Mouse (Mus musculus) Patski (cell line): ENCODE data around the gene Lbr. TPM values are rescaled to one million over a fixed set of nuclear protein-coding genes. Genes with fewer than 3 reads are reported as not detected.

Experiments used
- ATAC-seq: fragments of 100-300 bp; one replicate; pipeline ENCODE4 v1.8.0; 2021
- CTCF ChIA-PET: fragments of 350-600 bp; sonication (Branson Sonifier 250); formaldehyde crosslinking; loops from one replicate; lab custom pipeline; 2022; ENCODE audit warnings: inconsistent platforms; lab: Charles Lee
- POLR2A ChIA-PET: fragments of 350-600 bp; sonication (Branson Sonifier 250); formaldehyde crosslinking; loops from one replicate; lab custom pipeline; 2022; ENCODE audit warnings: antibody characterized with exemption, inconsistent platforms; lab: Charles Lee
- DNase-seq: peaks from one replicate; pipeline ENCODE4 v3.0.0-alpha.2; 2011; ENCODE audit warnings: low read depth, low spot score
- H3K27me3 ChIP-seq: fragments of 371-371 bp; one replicate; pipeline ENCODE4 v1.5.1; 2021
- CTCF ChIP-seq: fragments of 100-300 bp; IDR thresholded peaks from one replicate; pipeline ENCODE4 v1.5.1; 2021
- in situ Hi-C: fragments of 300-500 bp; cut with MboI; formaldehyde crosslinking; loops from 3 replicates; pipeline ENCODE4 v1.11.1; 2018; ENCODE audit warnings: low pct_unique_long_range_greater_than_20kb, mixed read lengths
- polyA plus RNA-seq: library from polyadenylated mRNA; unstranded; gene quantifications from one replicate; pipeline ENCODE4 v1.2.3, GENCODE M21; 2021

Lbr gene
- polyA plus RNA-seq, 1 experiment from 2014 or later: 34.0 TPM

DNA sequence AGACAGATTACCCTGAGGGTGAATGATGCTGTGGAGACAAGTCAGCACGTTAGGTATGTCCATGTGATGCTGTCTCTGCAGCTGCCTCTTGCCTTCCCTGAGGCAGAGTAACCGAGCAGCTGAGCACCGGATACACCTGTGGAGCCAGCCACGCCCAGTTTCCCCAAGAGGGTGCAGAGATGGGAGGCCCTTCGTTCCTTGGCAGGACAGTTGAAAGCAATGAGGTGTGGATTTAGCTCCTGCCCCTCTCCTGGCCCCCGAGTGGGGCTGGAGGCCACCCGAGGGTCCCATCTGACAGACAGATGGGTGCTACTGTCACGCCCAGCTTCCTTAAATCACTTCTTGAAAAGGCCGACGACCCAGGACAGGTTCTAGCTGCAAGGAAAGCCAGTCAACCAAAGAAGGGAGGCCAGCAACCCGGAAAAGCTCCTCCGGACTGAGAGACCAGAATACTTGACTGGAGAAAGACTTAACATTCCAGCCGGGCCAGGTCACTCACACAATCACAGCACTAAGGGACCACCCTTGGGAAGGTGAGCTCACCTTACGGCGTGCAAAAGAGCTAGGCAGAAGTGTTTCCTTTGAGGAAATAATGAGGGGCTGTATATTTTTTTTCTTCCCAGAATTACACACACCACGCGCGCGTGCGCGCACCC, 10.4 kb upstream of the Lbr start:
- no peaks in the 10 kb centered on the region for H3K27me3 ChIP-seq
- no peak for TF ChIP-seq CTCF
- ChIA-PET CTCF (interaction anchor here (1.2 to 1.5 kb wide), 3 partner anchors 9 to 21 kb away, joined by 3 to 4 read pairs (median 4); partner anchors contain the start of gene Lbr), POLR2A (interaction anchor here (1.3 kb wide), 1 partner anchor 12 kb away, joined by 3 read pairs; no protein-coding TSS in a partner anchor)
- ATAC-seq (no peak), DNase-seq (no peak)
- in situ Hi-C loops: no loop called here

DNA sequence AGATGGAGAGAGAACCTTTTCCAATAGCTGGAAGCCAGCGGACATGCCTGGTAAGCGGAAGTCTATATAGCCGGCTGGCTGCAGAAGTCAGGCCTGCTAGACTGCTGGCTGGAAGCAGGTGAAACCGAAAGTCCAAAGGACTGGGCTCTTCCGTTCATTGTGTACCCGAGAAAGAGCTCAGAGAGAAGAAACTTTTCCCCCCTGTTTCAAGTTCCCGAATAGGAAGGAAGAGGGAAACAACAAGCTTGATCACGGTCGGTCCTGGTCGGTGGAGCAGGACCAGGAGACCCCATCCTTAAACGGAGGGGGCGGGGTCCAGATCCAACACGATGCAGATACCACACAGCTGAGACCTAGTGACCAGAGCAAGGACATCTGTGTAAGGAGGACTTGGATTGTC, 9.6 kb upstream of the Lbr start:
- TF ChIP-seq CTCF: no peak
- ChIA-PET POLR2A (interaction anchor here (1.3 kb wide), 1 partner anchor 11 kb away, joined by 3 read pairs; no protein-coding TSS in a partner anchor), CTCF (interaction anchor here (1.2 to 1.5 kb wide), 3 partner anchors 8 to 21 kb away, joined by 3 to 4 read pairs (median 4); partner anchors contain the start of gene Lbr)
- ATAC-seq: no peak
- in situ Hi-C loops: no loop called here
- DNase-seq: no peak
- no peaks in the 10 kb centered on the region for H3K27me3 ChIP-seq

DNA sequence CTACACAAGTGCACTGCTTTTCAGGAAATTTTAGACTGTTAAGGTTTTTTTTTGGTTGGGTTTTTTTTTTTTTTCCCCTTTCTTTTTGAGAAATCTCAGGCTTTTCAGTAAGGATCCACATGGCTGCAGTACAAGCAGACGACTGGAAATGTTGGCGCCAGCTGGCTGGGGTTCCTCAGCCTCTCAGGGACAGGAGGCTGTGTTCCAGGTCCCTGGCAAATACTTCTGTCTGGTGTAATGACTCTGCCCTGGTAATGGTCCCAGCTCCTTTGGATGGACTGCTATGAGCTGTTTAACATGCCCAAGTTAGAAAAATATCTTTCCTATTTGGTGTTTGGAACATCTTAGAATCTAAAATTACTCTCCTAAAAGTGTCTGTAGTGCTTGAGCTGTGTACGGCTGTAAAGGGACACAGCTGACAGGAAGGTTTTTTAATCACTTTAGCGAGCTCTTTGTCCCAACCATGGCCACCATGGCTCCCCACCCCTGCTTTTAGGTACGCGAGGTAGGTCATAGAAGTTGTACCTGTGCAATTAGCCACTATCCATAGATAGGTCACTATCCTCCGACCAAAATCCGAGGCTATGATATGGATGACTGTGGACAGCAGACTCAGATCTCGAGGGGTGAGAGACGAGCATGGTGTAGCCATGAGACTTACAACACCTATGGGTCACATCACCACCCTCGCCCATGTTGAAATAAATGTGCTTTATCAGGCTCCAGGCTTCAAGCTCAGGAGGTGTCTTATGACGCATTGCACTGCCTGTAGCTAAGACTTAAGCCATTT, 8.9 kb upstream of the Lbr start:
- DNase-seq (no peak), ATAC-seq (no peak)
- no peaks in the 10 kb centered on the region for H3K27me3 ChIP-seq
- no peak for TF ChIP-seq CTCF
- in situ Hi-C loops: no loop called here
- CTCF ChIA-PET: interaction anchor here (1.2 to 1.5 kb wide), 3 partner anchors 8 to 22 kb away, joined by 3 to 4 read pairs (median 4); partner anchors contain the start of gene Lbr
- POLR2A ChIA-PET: no interaction called here

DNA sequence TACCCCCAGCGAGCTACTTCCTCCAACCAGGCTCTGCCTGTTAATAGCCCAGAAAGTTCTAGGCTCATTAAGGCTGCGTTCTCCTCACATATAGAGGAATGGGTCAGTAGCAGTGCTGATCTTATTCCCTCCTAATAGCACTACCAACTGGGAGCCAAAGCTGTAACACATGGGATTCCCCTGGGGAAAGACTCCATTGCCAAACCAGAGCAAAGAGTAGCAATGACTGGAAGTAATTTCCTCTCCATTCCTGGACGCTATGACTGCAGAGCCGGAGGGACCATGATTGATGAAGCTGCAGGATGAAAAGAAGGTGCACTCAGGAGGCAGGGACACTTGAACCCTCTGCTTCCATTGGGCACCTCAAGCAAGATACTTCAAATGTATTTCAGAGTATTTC, 7.6 kb upstream of the Lbr start:
- in situ Hi-C loops: no loop called here
- H3K27me3 ChIP-seq: no peaks in the 10 kb centered on the region
- TF ChIP-seq CTCF: no peak
- ChIA-PET CTCF (no interaction called here), POLR2A (interaction anchor here (0.7 kb wide), 1 partner anchor 9 kb away, joined by 3 read pairs; no protein-coding TSS in a partner anchor)
- no peak for DNase-seq
- no peak for ATAC-seq

DNA sequence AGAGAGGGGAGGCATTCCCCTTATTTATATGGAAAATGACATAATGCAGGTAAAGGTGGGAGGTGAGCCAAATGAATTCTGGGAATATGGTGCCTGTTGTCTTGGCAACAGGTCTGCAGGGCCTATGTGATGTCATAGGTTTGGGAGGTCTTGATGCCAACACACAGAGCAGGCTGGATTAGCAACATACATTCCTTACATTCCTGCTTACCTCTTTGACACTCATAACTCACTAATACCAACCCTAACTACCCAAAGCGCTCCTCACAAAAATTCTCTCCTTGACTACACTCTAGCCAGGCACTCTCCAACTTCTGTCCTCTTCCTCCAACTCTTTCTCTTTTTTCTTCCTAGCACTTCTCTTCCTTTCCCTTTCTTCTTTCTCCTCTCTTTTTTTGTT, 5.4 kb upstream of the Lbr start:
- in situ Hi-C loops: no loop called here
- TF ChIP-seq CTCF: no peak
- H3K27me3 ChIP-seq: no peaks in the 10 kb centered on the region
- ChIA-PET POLR2A (interaction anchor here (0.8 kb wide), 1 partner anchor 247 kb away, joined by 3 read pairs; no protein-coding TSS in a partner anchor), CTCF (no interaction called here)
- DNase-seq: no peak
- peak; percentile 89 for ATAC-seq

DNA sequence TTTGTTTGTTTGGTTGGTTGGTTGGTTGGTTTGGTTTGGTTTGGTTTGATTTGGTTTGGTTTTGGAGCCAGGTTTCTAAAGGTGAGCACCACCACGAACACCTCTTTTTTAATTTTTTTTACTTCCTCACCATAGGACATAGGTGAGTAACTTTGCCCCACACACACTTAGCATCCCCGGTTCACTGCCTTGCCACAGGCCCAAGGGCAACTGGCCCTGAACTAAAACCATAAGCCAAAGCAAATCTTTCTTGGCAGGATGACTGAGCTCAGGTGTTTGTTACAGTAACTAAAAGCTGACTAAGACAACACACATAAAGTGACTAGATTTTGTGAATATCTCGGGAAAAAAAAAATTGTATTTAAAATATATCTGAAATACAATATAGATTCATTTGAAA, 4.5 kb upstream of the Lbr start:
- ATAC-seq (no peak), DNase-seq (no peak)
- ChIA-PET CTCF (interaction anchor here (0.6 kb wide), 1 partner anchor 9 kb away, joined by 3 read pairs; no protein-coding TSS in a partner anchor), POLR2A (interaction anchor here (0.6 kb wide), 1 partner anchor 1522 kb away, joined by 3 read pairs; the partner anchor contains the start of gene Mia3)
- no peaks in the 10 kb centered on the region for H3K27me3 ChIP-seq
- TF ChIP-seq CTCF: no peak
- in situ Hi-C loops: no loop called here

DNA sequence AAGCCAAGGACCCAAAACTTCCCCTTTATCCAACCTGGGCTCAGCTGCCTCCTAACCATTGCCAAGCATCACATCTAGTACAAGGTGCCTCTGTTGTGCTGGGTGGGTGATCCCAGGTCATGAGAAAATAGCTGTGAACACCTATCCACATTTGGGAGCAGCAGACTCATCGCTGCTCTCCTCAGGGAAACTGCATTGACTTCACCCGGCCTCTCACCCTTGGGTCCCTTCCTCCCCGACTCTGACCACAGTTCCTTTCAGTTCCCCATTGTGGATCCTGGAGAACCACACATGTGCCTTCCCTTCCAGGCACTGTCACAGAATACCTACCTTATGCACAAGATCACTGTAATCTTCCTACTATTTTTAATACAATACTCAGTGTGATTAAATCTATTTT, 2.9 kb upstream of the Lbr start:
- CTCF ChIA-PET: no interaction called here

DNA sequence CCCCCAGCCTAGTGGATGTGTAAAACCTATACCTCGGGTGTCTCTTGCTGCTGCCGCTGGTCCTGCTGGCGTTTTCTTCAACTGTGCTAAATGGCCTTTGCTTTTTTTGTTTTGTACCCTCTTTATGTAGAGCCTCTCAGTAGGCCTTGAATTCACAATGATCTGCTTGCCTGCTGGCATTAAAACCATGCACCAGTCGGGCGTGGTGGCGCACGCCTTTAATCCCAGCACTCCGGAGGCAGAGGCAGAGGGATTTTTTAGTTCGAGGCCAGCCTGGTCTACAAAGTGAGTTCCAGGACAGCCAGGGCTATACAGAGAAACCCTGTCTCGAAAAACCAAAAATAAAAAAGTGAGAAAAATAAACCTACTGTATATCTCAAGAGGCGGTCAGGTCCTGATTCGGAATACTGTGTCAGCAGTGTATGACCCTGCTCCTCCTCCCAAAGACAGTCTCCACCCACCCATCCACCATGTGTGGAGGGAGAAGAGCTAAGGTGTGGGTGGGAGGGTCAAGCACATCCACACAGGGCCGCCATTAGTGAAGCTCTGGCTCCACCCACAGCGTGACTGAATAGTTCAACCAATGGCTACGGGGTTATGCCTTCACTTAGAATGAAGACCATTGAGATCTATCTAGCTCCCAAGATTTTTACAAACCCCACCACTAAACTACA, 2.2 kb upstream of the Lbr start:
- H3K27me3 ChIP-seq: no peaks in the 10 kb centered on the region
- ChIA-PET CTCF (interaction anchor here (0.6 kb wide), 1 partner anchor 733 kb away, joined by 3 read pairs; no protein-coding TSS in a partner anchor), POLR2A (no interaction called here)
- in situ Hi-C loops: no loop called here
- DNase-seq (no peak), ATAC-seq (no peak)
- no peak for TF ChIP-seq CTCF

More for the DNA sequence above, 2.9 kb upstream of the Lbr start:
- in situ Hi-C loops: no loop called here
- no peak for ATAC-seq
- no peaks in the 10 kb centered on the region for H3K27me3 ChIP-seq
- POLR2A ChIA-PET: no interaction called here
- no peak for TF ChIP-seq CTCF
- no peak for DNase-seq

DNA sequence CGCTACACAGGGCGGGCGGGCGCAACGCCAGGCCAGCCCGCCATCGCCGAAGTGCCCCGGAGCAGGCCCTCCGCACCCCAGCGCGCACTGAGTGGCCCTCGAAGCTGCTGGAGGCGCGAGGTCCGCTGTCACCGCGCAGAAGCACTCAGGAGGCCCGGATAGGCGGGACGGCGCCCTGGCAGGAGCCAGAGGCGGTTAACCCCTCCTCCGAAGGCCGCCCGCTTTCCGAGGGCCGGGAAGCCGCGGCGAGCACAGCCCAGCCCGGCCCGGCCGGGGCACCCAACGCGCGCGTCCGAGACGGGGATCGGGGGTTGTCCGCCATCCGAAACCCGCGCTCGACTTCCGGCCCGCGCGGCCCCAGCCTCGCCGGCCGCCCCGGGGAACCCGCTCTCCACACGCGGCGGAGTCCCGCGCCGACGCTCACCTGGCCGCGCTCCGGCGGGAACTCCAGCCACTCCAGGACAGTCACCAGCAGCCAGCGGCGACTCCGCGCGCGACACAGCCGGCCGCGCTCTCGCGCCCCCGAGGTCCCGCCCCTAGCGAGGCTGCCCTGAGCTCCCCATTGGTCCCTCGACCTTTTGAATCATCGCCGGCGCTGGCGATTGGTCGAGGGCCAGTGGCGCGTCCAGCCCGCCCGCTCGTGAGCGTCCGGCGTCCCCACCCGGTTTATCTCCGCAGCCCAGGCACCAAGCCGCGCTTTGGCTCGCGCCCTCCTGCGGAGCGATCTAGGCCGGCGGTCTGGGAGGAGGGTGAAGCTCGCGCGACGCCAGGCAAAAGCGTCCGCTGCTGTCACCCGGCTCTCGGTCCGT, 778 bp downstream of the Lbr start:
- no peaks in the 10 kb centered on the region for H3K27me3 ChIP-seq
- TF ChIP-seq CTCF: no peak
- in situ Hi-C loops: no loop called here
- ChIA-PET POLR2A (interaction anchor here (0.6 to 1.1 kb wide), 5 partner anchors 8 to 27 kb away, joined by 3 to 4 read pairs (median 3); no protein-coding TSS in a partner anchor), CTCF (interaction anchor here (1.3 to 2.3 kb wide), 2 partner anchors 11 to 39 kb away, joined by 4 to 9 read pairs; no protein-coding TSS in a partner anchor)
- ATAC-seq (peak; percentile 96), DNase-seq (no peak)
